Mouse (Mus musculus): ENCODE measurements around the gene Gm28042. TPM values are rescaled to one million over a fixed set of nuclear protein-coding genes. Genes with fewer than 3 reads are reported as not detected.

The Gm28042 gene
- polyA plus RNA-seq, 1 experiment = 5.3 TPM

DNA sequence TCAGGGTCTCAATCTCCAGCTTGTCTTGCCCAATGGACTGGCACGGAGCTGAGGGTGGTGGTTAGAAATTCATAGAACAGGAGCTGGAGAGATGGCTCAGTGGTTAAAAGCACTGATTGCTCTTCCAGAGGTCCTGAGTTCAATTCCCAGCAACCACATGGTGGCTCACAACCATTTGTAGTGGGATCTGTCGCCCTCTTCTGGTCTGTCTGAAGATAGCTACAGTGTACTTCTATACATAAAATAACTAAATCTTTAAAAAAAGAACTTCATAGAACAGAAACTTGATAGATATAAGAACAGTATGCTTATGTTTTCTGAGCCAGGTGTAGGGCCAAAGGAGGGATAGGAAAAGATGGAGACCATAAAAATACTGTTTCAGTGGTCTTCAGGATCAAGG, 55.1 kb downstream of the Gm28042 start:
- no peak overlapping the region for H3K4me3 ChIP-seq (ENCODE audit: extremely low read depth, insufficient read depth, insufficient read length)
- 78% methylated on average over 2 of the region's 2 CpGs for WGBS
- H3K27me3 ChIP-seq (ENCODE audit: control insufficient read depth, insufficient read depth, low read length) = no peaks in the 10 kb centered on the region
- no peaks in the 10 kb centered on the region for H3K36me3 ChIP-seq (ENCODE audit: control insufficient read depth, insufficient read depth, low read length)
- TF ChIP-seq POLR2A (IDR thresholded peaks at IDR 0.05; ENCODE audit: low read depth, low read length) (no peak), CTCF (IDR thresholded peaks at IDR 0.05; ENCODE audit: extremely low read depth, insufficient read depth, insufficient read length, insufficient replicate concordance) (no peak)
- no peaks in the 10 kb centered on the region for H3K4me1 ChIP-seq (ENCODE audit: control insufficient read depth, insufficient read depth, insufficient read length)
- DNase-seq (ENCODE audit: low read depth in 1 of 2, low spot score in 2 of 2) = no peak
- H3K27ac ChIP-seq (ENCODE audit: insufficient read depth, low read length) = no peak overlapping the region

DNA sequence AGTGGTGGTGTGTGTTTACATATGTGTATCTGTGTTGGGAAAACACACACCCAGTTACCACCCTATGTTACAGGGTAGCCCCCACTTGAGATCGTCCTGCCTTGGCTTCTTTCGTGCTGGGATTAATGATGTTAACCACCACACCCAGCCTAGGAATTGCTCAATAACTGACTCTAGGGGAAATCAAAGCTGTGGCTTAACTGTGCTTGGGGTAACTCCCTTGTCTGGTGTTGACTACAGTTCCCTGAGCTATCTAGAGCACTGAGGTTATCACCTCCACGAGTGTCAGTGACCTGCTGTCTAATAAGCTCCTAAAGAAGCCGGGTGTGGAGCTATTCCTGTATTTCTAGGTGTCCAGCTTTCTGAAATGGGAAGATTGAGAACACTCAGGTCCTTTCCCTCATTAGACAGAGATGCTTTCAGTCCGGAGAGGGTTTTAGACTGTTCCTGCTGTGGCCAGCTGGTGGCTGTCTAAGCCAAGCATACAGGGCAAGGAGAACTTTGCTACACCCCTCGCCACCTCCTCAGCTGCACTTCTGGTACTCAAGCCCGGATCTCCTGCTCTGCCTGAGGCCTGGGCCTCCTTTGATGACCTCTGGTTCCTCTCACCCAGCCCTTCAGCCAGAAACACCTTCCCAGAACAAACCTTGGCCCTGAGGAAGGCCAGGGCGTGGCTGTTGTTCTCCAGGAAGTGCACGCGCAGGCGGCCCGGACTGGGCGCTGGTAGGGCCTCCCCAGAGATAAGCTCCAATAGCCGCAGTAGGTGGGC, 57.5 kb downstream of the Gm28042 start:
- WGBS = 72% methylated on average over 14 of the region's 14 CpGs
- no peaks in the 10 kb centered on the region for H3K27me3 ChIP-seq (ENCODE audit: control insufficient read depth, insufficient read depth, low read length)
- H3K27ac ChIP-seq (ENCODE audit: insufficient read depth, low read length) = no peak overlapping the region
- peak in 1 of 2 experiments; percentile 36 for DNase-seq (ENCODE audit: low read depth in 1 of 2, low spot score in 2 of 2)
- no peak overlapping the region for H3K4me3 ChIP-seq (ENCODE audit: extremely low read depth, insufficient read depth, insufficient read length)
- TF ChIP-seq CTCF (IDR thresholded peaks at IDR 0.05; ENCODE audit: extremely low read depth, insufficient read depth, insufficient read length, insufficient replicate concordance) (peak; percentile 58; the same call in 1 of the 2 replicates), POLR2A (IDR thresholded peaks at IDR 0.05; ENCODE audit: low read depth, low read length) (no peak)
- H3K36me3 ChIP-seq (ENCODE audit: control insufficient read depth, insufficient read depth, low read length) = peaks cover 2% of the 10 kb centered on the region
- no peaks in the 10 kb centered on the region for H3K4me1 ChIP-seq (ENCODE audit: control insufficient read depth, insufficient read depth, insufficient read length)

DNA sequence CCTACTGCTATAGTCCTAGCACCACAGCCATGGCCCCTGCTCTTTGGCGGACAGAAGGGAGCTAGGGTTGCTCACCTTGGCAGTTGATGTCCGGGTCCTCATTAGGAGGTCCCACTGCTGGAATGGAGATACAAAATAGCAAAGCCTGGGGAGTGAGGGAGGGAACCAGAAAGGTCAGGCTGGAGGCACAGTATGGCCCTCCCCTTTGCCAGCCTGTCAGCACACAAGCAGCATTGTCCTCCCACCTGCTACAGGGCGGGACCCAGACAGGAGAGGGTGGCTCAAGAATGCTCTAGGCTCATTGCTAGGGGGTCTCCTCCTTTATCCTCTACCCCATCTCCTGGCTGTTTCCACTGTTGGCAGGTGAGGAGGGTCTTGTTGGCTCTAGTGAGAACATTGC, 58.7 kb downstream of the Gm28042 start:
- no peak for DNase-seq (ENCODE audit: low read depth in 1 of 2, low spot score in 2 of 2)
- Histone ChIP-seq H3K4me3 (ENCODE audit: extremely low read depth, insufficient read depth, insufficient read length) (no peak overlapping the region), H3K4me1 (ENCODE audit: control insufficient read depth, insufficient read depth, insufficient read length) (no peaks in the 10 kb centered on the region), H3K36me3 (ENCODE audit: control insufficient read depth, insufficient read depth, low read length) (peaks cover 9% of the 10 kb centered on the region), H3K27ac (ENCODE audit: insufficient read depth, low read length) (no peak overlapping the region), H3K27me3 (ENCODE audit: control insufficient read depth, insufficient read depth, low read length) (no peaks in the 10 kb centered on the region)
- 91% methylated on average over 3 of the region's 3 CpGs for WGBS
- no peak for TF ChIP-seq CTCF (IDR thresholded peaks at IDR 0.05; ENCODE audit: extremely low read depth, insufficient read depth, insufficient read length, insufficient replicate concordance)

DNA sequence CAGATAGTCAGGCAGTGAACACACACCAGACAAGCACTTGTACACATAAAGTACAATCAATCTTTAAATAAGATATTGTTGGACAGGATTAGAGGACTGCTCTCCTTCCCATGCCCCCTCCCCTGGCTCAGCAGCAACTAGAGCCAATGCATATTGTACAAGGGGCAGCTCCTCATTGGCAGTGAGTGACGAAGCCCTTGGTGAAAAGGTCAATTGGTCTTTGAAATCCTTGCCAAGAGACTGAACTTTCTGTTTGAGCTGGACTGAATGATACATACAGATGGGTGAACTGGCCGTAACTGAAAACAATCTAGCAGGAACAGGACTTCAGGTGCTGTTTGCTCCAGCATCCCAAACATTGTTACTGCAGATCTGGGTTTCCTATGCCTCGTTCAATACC, 60.1 kb downstream of the Gm28042 start:
- H3K27ac ChIP-seq (ENCODE audit: insufficient read depth, low read length) = no peak overlapping the region
- H3K4me1 ChIP-seq (ENCODE audit: control insufficient read depth, insufficient read depth, insufficient read length) = no peaks in the 10 kb centered on the region
- peaks cover 19% of the 10 kb centered on the region for H3K36me3 ChIP-seq (ENCODE audit: control insufficient read depth, insufficient read depth, low read length)
- no peak for TF ChIP-seq POLR2A (IDR thresholded peaks at IDR 0.05; ENCODE audit: low read depth, low read length)
- TF ChIP-seq CTCF (IDR thresholded peaks at IDR 0.05; ENCODE audit: extremely low read depth, insufficient read depth, insufficient read length, insufficient replicate concordance) = no peak
- WGBS = 88% methylated on average over 3 of the region's 3 CpGs
- no peak for DNase-seq (ENCODE audit: low read depth in 1 of 2, low spot score in 2 of 2)
- no peaks in the 10 kb centered on the region for H3K27me3 ChIP-seq (ENCODE audit: control insufficient read depth, insufficient read depth, low read length)
- H3K4me3 ChIP-seq (ENCODE audit: extremely low read depth, insufficient read depth, insufficient read length) = no peak overlapping the region

DNA sequence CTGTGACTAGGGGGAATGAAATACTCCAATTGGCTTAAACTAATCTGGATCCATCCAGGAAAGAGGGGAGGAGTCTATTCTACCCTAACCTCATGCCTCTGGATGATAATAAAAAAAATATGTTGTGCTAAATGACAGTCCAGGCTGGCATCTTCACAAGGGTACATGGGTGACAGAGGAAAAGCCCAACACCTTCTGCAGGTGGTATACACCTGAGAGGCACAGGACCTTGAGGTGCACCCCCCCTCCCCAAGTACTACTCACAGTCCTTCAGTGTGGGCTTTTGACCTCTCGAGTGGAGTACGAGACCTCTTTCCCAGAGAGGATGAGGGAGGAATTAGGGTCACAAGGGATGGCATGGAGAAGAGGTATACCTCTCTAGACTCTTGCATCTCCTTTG, 60.6 kb downstream of the Gm28042 start:
- Histone ChIP-seq H3K36me3 (ENCODE audit: control insufficient read depth, insufficient read depth, low read length) (peaks cover 21% of the 10 kb centered on the region), H3K27me3 (ENCODE audit: control insufficient read depth, insufficient read depth, low read length) (no peaks in the 10 kb centered on the region), H3K4me3 (ENCODE audit: extremely low read depth, insufficient read depth, insufficient read length) (no peak overlapping the region), H3K27ac (ENCODE audit: insufficient read depth, low read length) (no peak overlapping the region), H3K4me1 (ENCODE audit: control insufficient read depth, insufficient read depth, insufficient read length) (no peaks in the 10 kb centered on the region)
- TF ChIP-seq CTCF (IDR thresholded peaks at IDR 0.05; ENCODE audit: extremely low read depth, insufficient read depth, insufficient read length, insufficient replicate concordance) (no peak), POLR2A (IDR thresholded peaks at IDR 0.05; ENCODE audit: low read depth, low read length) (no peak)
- WGBS = 95% methylated on average over 2 of the region's 2 CpGs
- DNase-seq (ENCODE audit: low read depth in 1 of 2, low spot score in 2 of 2) = no peak

DNA sequence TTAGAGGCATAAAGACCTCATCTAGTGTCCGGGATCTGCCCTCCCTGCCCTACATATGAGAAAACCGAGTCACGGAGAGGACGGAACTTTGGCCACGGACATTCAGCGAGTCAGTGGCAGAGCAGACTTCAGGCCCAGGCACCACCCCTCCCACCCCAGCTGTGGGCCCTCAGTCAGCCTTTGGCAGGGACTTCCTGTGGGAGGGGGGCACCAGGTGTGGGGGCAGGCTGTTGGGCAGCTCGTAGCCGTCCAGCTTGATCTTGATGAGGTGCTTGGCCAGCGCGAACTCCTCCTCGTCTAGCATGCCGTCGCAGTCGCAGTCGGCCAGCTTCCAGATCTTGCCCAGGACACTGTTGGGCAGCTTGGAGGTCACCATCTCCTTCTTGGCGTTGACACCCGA, 63.7 kb downstream of the Gm28042 start:
- no peak overlapping the region for H3K27ac ChIP-seq (ENCODE audit: insufficient read depth, low read length)
- WGBS = 95% methylated on average over 17 of the region's 17 CpGs
- TF ChIP-seq POLR2A (IDR thresholded peaks at IDR 0.05; ENCODE audit: low read depth, low read length) = no peak
- TF ChIP-seq CTCF (IDR thresholded peaks at IDR 0.05; ENCODE audit: extremely low read depth, insufficient read depth, insufficient read length, insufficient replicate concordance) = no peak
- H3K4me1 ChIP-seq (ENCODE audit: control insufficient read depth, insufficient read depth, insufficient read length) = no peaks in the 10 kb centered on the region
- peaks cover 21% of the 10 kb centered on the region for H3K36me3 ChIP-seq (ENCODE audit: control insufficient read depth, insufficient read depth, low read length)
- no peak for DNase-seq (ENCODE audit: low read depth in 1 of 2, low spot score in 2 of 2)
- no peaks in the 10 kb centered on the region for H3K27me3 ChIP-seq (ENCODE audit: control insufficient read depth, insufficient read depth, low read length)
- H3K4me3 ChIP-seq (ENCODE audit: extremely low read depth, insufficient read depth, insufficient read length) = no peak overlapping the region

Other genes with a start within 250 kb of the Gm28042 start
- gene Rpap1, start 240.0 kb upstream of the Gm28042 start, polyA plus RNA-seq (2012; rRNA removed) = 25.7 and 30.7 TPM in 2 replicates
- 1.7 and 2.1 TPM in 2 replicates for gene Tyro3, start 229.8 kb upstream of the Gm28042 start, polyA plus RNA-seq (2012; rRNA removed)
- gene Mga, start 130.3 kb upstream of the Gm28042 start, polyA plus RNA-seq (2012; rRNA removed) = 16.5 and 19.3 TPM in 2 replicates
- gene Mapkbp1, start 54.8 kb upstream of the Gm28042 start, polyA plus RNA-seq (2012; rRNA removed) = 6.0 and 7.5 TPM in 2 replicates
- gene Jmjd7, start within 50 bp of the Gm28042 start, polyA plus RNA-seq (2012; rRNA removed) = 5.9 and 13.4 TPM in 2 replicates
- 6.0 and 8.8 TPM in 2 replicates for gene Pla2g4b, start 5.9 kb downstream of the Gm28042 start, polyA plus RNA-seq (2012; rRNA removed)
- 32.0 and 35.4 TPM in 2 replicates for gene Ehd4, start 127.1 kb downstream of the Gm28042 start, polyA plus RNA-seq (2012; rRNA removed)
- gene Pla2g4e, start 217.8 kb downstream of the Gm28042 start, polyA plus RNA-seq (2012; rRNA removed) = not detected in 2 replicates

Measured in spleen, adult 2 months (tissue).